In the genomic region with DNA sequence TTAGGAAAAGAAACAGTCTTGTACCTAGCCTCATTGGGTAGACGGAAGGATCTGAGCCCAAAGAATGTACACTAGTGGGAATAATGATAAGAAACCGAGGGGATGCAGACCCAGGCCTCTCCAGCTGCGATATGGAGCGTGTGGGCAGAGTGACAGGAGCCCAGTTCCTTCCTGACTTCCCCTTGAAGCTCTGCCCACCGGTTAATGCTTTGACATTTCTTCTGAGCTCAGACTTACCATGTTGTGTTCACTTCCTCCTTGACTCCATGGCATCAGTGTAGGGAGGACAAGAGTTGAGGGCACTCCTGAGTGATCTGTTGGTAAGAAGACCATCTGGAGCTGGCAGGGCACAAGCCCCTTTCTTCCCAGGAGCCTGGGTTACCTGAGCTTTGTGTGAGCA, we compare ENCODE assay signal across 21 mouse cellular contexts. TPM values are rescaled to one million over a fixed set of nuclear protein-coding genes. Genes with fewer than 3 reads are reported as not detected.
A peak's percentile ranks its signal among the peaks of the same experiment; 100 is the strongest.
DNase-seq lines count a peak whose midpoint lies in the region; ATAC-seq lines count a peak whose summit lies in the region.
"Had no signal": no experiment of that assay in that cellular context is flagged by ENCODE, and none has a peak within 500 bp of the region (broad histone marks: within the 10 kb centered on the region; RNA-seq: fewer than 3 reads in every experiment).

No protein-coding gene starts in this region.

- H3K36me3 ChIP-seq in hindbrain, embryonic 16.5 days (ENCODE audit: control insufficient read depth, insufficient read depth, low read length) = peaks cover 7% of the 10 kb centered on the region; the same call in 1 of the 2 replicates

- whole genome bisulfite sequencing in hindbrain, embryonic 16.5 days = 91% methylated on average over 5 of the region's 5 CpGs

- H3K4me1 ChIP-seq in hindbrain, embryonic 16.5 days (ENCODE audit: control insufficient read depth, insufficient read depth, low read depth, low read length) = no peaks in the 10 kb centered on the region
- H3K4me1 ChIP-seq: heart, embryonic 15.5 days; hindbrain, embryonic 15.5 days; limb, embryonic 13.5 days; midbrain, embryonic 10.5 days had no signal

- H3K4me3 ChIP-seq in hindbrain, embryonic 16.5 days (ENCODE audit: low read length) = no peak overlapping the region
- H3K4me3 ChIP-seq: embryonic facial prominence, embryonic 15.5 days; heart, embryonic 15.5 days; hindbrain, embryonic 15.5 days; limb, embryonic 13.5 days; midbrain, embryonic 10.5 days had no signal

- no peak overlapping the region for H3K27ac ChIP-seq in hindbrain, embryonic 16.5 days (ENCODE audit: low read depth, low read length)
- H3K27ac ChIP-seq: embryonic facial prominence, embryonic 15.5 days; heart, embryonic 15.5 days; hindbrain, embryonic 15.5 days; limb, embryonic 13.5 days; midbrain, embryonic 10.5 days had no signal

- H3K9ac ChIP-seq in hindbrain, embryonic 16.5 days (ENCODE audit: low read depth, low read length) = no peak overlapping the region
- H3K9ac ChIP-seq: embryonic facial prominence, embryonic 15.5 days; heart, embryonic 15.5 days; hindbrain, embryonic 15.5 days; limb, embryonic 13.5 days had no signal

- ATAC-seq in megakaryocyte progenitor cell, adult 5-6 weeks (replicated peaks; ENCODE audit: poor library complexity) = peak; percentile 50
- ATAC-seq in hindbrain, embryonic 16.5 days = no peak
- ATAC-seq: forebrain, embryonic 16.5 days; intestine, postnatal 0 days had no signal

- H3K4me2 ChIP-seq in hindbrain, embryonic 16.5 days (ENCODE audit: low read length) = no peak overlapping the region
- H3K4me2 ChIP-seq: embryonic facial prominence, embryonic 15.5 days; heart, embryonic 15.5 days; hindbrain, embryonic 15.5 days; limb, embryonic 13.5 days had no signal

- DNase-seq in 416B (ENCODE audit: low read depth) = peak; percentile 78
- DNase-seq in CD4-positive helper T cell, adult 2 months (ENCODE audit: low read depth, low spot score) = peak; percentile 4
- DNase-seq in induced T-regulatory cell, adult 2 months (ENCODE audit: low read depth) = peak; percentile 32
- DNase-seq in layer of hippocampus, adult 18-20 months (ENCODE audit: low spot score in 2 of 2) = no peak
- no peak for DNase-seq in ovary, adult 18-20 months (ENCODE audit: low spot score)
- DNase-seq: adrenal gland, postnatal 25 days; cerebellum, adult 9-10 months; gastrocnemius, postnatal 25 days; heart, postnatal 36 days; kidney, postnatal 36 days; lung, adult 18-20 months; right cerebral cortex, postnatal 14 days had no signal

- no peaks in the 10 kb centered on the region for H3K9me3 ChIP-seq in hindbrain, embryonic 16.5 days (ENCODE audit: control insufficient read depth, low read length)
- H3K9me3 ChIP-seq: embryonic facial prominence, embryonic 15.5 days; heart, embryonic 15.5 days; hindbrain, embryonic 15.5 days; limb, embryonic 13.5 days; midbrain, embryonic 10.5 days had no signal

- H3K27me3 ChIP-seq in hindbrain, embryonic 16.5 days (replicated peaks; ENCODE audit: control insufficient read depth, insufficient read depth, low read length) = no peaks in the 10 kb centered on the region
- H3K27me3 ChIP-seq: embryonic facial prominence, embryonic 15.5 days; heart, embryonic 15.5 days; hindbrain, embryonic 15.5 days; limb, embryonic 13.5 days had no signal

RNA-seq across cellular contexts. Expression of a gene that starts 53.3 kb away (rescaled TPM):
- total RNA-seq in megakaryocyte progenitor cell, adult 5-6 weeks (2015) = 35.4 and 39.2 TPM in 2 replicates
- total RNA-seq in megakaryocyte progenitor cell, adult 5-6 weeks (2017) = 75.9 and 99.9 TPM in 2 replicates
- total RNA-seq in layer of hippocampus, adult 18-20 months (2021) = 10 to 100 TPM; 34.2 to 35.4 TPM
- 17.9 and 18.3 TPM in 2 replicates for polyA plus RNA-seq in hindbrain, embryonic 16.5 days (2015; fragmentation: Nextera tagmentation; extraction: Ambion mirVana)

RNA-seq across cellular contexts. Expression of a gene that starts 53.6 kb away (rescaled TPM):
- total RNA-seq in megakaryocyte progenitor cell, adult 5-6 weeks (2015) = 139 and 162 TPM in 2 replicates
- total RNA-seq in megakaryocyte progenitor cell, adult 5-6 weeks (2017) = 139 and 203 TPM in 2 replicates
- 10 to 100 TPM; 64.9 to 66.1 TPM for total RNA-seq in layer of hippocampus, adult 18-20 months (2021)
- polyA plus RNA-seq in hindbrain, embryonic 16.5 days (2015; fragmentation: Nextera tagmentation; extraction: Ambion mirVana) = 72.9 and 83.9 TPM in 2 replicates

Comparison
In these comparisons a context has a peak if more than half of its experiments do, and no peak if none do; other contexts are left out.
1. DNase-seq: peak in 416B (single experiment), CD4-positive helper T cell, adult 2 months (single experiment) and induced T-regulatory cell, adult 2 months (single experiment); none in layer of hippocampus, adult 18-20 months (0 of 2) and ovary, adult 18-20 months (single experiment).